Mouse (Mus musculus): ENCODE measurements around the gene Fhl2.

The Fhl2 gene

GRCm38 (mm10) chr1:43117435-43117834 is 79.3 kb downstream of the Fhl2 start:
- no peak for DNase-seq (ENCODE audit: low spot score in 2 of 2)

GRCm38 (mm10) chr1:43112882-43113281 is 83.9 kb downstream of the Fhl2 start:
- peak; percentile 54 to 59 for DNase-seq (ENCODE audit: low spot score in 2 of 2)

GRCm38 (mm10) chr1:43110556-43110955 is 86.2 kb downstream of the Fhl2 start:
- no peak for DNase-seq (ENCODE audit: low spot score in 2 of 2)

- DNase-seq (ENCODE audit: low spot score in 2 of 2): no peak
Observed at GRCm38 (mm10) chr1:43108729-43109128, 88.1 kb downstream of the Fhl2 start.

GRCm38 (mm10) chr1:43098031-43098984 is 98.5 kb downstream of the Fhl2 start, which contains the start of the genes Tgfbrap1 and AI597479:
Gene Tgfbrap1, minus strand, starts transcription at chr1:43098637.
Gene AI597479, plus strand, starts transcription at chr1:43098710.
- peak; percentile 87 to 90 for DNase-seq (ENCODE audit: low spot score in 2 of 2)

- no peak for DNase-seq (ENCODE audit: low spot score in 2 of 2)
Observed at GRCm38 (mm10) chr1:43094206-43094605, 102.6 kb downstream of the Fhl2 start.

GRCm38 (mm10) chr1:43092056-43093015 is 104.4 kb downstream of the Fhl2 start:
- peak; percentile 57 to 72 for DNase-seq (ENCODE audit: low spot score in 2 of 2)

GRCm38 (mm10) chr1:43091306-43092055 is 105.3 kb downstream of the Fhl2 start:
- DNase-seq (ENCODE audit: low spot score in 2 of 2): no peak

GRCm38 (mm10) chr1:43090418-43090817 is 106.4 kb downstream of the Fhl2 start:
- DNase-seq (ENCODE audit: low spot score in 2 of 2): no peak

GRCm38 (mm10) chr1:43082946-43083345 is 113.8 kb downstream of the Fhl2 start:
- DNase-seq (ENCODE audit: low spot score in 2 of 2): no peak

- no peak for DNase-seq (ENCODE audit: low spot score in 2 of 2)
Observed at GRCm38 (mm10) chr1:43078124-43078523, 118.7 kb downstream of the Fhl2 start.

GRCm38 (mm10) chr1:43074791-43075190 is 122.0 kb downstream of the Fhl2 start:
- DNase-seq (ENCODE audit: low spot score in 2 of 2): no peak

All from right cerebral cortex, postnatal 36 days (tissue).